Mouse (Mus musculus) Patski (cell line): ENCODE results near the gene Abcc4. TPM values are rescaled to one million over a fixed set of nuclear protein-coding genes. Genes with fewer than 3 reads are reported as not detected.
A peak's percentile ranks its signal among the peaks of the same experiment; 100 is the strongest.

Experiments used
- ATAC-seq: fragments of 100-300 bp; one replicate; pipeline ENCODE4 v1.8.0; 2021
- CTCF ChIA-PET: fragments of 350-600 bp; sonication (Branson Sonifier 250); formaldehyde crosslinking; loops from one replicate; lab custom pipeline; 2022; ENCODE audit warnings: inconsistent platforms; lab: Charles Lee
- POLR2A ChIA-PET: fragments of 350-600 bp; sonication (Branson Sonifier 250); formaldehyde crosslinking; loops from one replicate; lab custom pipeline; 2022; ENCODE audit warnings: antibody characterized with exemption, inconsistent platforms; lab: Charles Lee
- DNase-seq: peaks from one replicate; pipeline ENCODE4 v3.0.0-alpha.2; 2011; ENCODE audit warnings: low read depth, low spot score
- H3K27me3 ChIP-seq: fragments of 371-371 bp; one replicate; pipeline ENCODE4 v1.5.1; 2021
- CTCF ChIP-seq: fragments of 100-300 bp; IDR thresholded peaks from one replicate; pipeline ENCODE4 v1.5.1; 2021
- in situ Hi-C: fragments of 300-500 bp; cut with MboI; formaldehyde crosslinking; loops from 3 replicates; pipeline ENCODE4 v1.11.1; 2018; ENCODE audit warnings: low pct_unique_long_range_greater_than_20kb, mixed read lengths
- polyA plus RNA-seq: library from polyadenylated mRNA; unstranded; gene quantifications from one replicate; pipeline ENCODE4 v1.2.3, GENCODE M21; 2021

Gene Abcc4
- polyA plus RNA-seq, 1 experiment from 2014 or later = 52.8 TPM

DNA sequence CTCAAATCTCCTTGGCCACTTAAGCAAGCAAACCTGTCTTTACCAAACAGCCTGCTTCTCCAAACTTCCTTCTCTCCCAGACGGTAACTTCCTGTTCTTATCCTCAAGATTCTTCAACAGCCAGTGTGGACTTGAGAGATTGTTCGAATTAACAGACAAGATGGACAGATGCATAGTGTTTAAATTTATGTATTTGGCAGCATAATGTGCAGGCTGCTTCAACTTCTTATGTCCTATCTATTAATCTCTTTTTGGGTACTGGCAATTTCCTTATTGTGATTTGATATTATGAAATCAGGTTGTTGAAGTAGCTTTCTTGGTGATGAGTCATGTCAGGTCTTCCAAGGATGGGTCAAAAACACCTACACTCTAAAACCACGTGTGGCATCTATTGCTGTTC, 229.7 kb downstream of the Abcc4 start:
- POLR2A ChIA-PET = no interaction called here
- CTCF ChIA-PET = no interaction called here
- no peak for TF ChIP-seq CTCF
- DNase-seq (no peak), ATAC-seq (no peak)
- in situ Hi-C loops = loop anchor here (10.0 kb wide), 1 partner anchor 262 kb away; no protein-coding TSS in a partner anchor
- H3K27me3 ChIP-seq = peaks cover 32% of the 10 kb centered on the region

DNA sequence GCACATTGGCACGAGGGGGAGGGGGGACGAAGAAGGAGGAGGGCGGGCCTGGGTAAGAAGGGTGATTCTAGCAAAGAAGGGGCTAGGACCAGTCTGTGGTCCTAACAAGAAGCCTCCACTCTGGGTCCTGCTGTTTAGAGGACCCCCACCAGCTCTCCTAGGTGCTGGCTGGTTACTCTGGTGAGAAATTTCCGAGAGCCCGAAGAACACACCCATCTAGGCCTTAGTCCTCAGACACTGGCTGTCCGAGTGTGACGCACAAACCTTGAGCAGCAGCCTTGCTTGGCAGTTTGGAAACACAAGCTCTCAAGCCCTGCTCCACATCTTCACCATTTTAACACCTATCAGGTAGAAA, 230.9 kb downstream of the Abcc4 start:
- ChIA-PET POLR2A (no interaction called here), CTCF (no interaction called here)
- ATAC-seq (no peak), DNase-seq (no peak)
- in situ Hi-C loops = loop anchor here (10.0 kb wide), 1 partner anchor 260 kb away; no protein-coding TSS in a partner anchor
- TF ChIP-seq CTCF = no peak
- H3K27me3 ChIP-seq = peaks cover 39% of the 10 kb centered on the region

DNA sequence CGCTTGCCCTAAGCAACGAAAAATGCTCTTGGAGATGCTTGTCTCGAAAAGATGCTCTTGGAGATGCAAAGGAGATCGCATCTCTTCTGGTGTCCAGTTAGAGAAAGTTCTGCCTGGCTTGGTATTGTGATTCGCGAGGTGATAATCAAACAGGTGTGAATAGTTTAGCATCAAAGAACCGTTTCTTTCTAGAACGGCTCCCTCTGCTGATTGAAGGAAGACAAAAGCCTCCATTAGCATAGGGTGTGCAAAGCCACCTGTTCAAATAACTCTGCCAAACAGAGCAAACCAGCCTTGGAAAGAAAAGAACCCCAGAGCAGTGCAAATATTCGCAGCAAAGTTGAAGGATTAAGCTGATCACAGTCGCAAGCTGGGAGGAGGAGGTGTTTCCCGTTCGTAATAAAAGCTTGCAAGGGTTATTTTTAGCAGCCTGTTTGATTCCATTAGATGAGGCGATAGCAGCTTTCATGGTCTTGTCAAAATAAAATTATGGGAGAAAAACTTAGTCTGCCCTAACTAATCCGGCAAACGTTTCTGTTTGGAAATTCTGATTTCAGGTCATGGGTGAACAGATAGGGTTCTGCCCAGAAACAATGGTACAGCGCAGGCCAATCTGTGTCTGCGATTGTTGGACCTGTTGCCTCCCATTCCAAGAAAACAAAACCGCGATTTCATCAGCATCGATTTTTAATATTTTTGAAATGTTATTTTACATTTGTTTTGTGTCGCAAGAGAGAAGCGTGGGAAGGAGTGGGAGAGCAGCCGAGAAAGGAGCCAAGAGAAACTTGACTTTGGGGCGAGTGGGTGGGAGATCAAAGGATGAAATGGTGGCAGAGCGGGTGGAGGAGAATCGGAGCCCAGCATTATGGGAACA, 231.6 kb downstream of the Abcc4 start:
- CTCF ChIA-PET = no interaction called here
- DNase-seq (no peak), ATAC-seq (no peak)
- POLR2A ChIA-PET = no interaction called here
- TF ChIP-seq CTCF = no peak
- H3K27me3 ChIP-seq = peaks cover 39% of the 10 kb centered on the region
- in situ Hi-C loops = loop anchor here (10.0 kb wide), 1 partner anchor 260 kb away; no protein-coding TSS in a partner anchor

DNA sequence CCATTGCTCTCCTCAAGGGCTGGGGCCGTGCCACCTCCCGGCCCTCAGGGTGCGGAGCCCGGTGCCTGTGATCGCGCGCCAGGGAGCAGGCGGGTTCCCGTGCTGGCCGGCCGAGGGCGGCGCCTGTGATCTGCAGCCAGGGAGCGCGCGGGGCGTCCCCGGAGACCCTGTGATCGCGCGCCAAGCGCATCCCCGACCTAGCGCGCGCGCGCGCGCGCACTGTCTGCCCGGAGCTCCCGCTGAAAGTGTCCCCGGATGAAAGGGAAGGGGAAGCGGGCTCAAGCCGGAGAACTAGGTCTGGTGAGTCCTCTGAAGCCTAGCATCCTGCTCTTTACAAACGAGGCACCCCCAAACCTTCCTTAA, 232.2 kb downstream of the Abcc4 start:
- CTCF ChIA-PET = no interaction called here
- in situ Hi-C loops = loop anchor here (10.0 kb wide), 1 partner anchor 259 kb away; no protein-coding TSS in a partner anchor
- DNase-seq = no peak
- no peak for ATAC-seq
- no peak for TF ChIP-seq CTCF
- POLR2A ChIA-PET = no interaction called here
- peaks cover 39% of the 10 kb centered on the region for H3K27me3 ChIP-seq

DNA sequence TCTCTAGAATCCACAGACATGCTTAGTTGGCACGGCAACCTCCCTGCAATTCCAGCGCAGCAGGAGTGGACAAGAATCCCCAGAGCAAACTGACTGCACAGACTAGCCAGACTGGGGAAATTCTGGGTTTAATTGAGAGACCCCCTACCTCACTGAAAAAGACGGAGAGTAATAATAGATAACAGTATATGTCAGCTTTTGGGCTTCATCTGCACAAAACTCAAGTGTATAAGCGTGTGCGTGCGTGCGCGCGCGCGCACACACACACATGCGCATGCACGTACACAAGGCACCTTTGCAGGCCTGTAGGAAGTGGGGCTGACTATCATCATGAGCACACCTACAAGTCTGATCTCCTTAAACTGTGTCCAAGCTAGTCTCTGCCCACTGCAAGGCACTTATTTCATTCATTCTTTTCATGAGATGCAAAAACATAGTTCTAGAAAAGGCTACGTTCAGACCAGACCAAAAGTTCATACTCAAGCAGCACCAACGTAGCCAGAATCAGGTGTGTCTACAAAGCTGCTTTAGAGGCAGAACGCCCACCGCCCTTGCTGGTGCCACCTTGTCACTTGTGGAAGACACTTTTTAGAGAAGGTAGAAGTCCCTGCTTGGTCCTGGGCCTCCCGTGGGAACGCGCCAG, 232.7 kb downstream of the Abcc4 start:
- in situ Hi-C loops = loop anchor here (10.0 kb wide), 1 partner anchor 259 kb away; no protein-coding TSS in a partner anchor
- TF ChIP-seq CTCF = no peak
- DNase-seq (no peak), ATAC-seq (no peak)
- ChIA-PET POLR2A (no interaction called here), CTCF (no interaction called here)
- H3K27me3 ChIP-seq = peaks cover 39% of the 10 kb centered on the region

DNA sequence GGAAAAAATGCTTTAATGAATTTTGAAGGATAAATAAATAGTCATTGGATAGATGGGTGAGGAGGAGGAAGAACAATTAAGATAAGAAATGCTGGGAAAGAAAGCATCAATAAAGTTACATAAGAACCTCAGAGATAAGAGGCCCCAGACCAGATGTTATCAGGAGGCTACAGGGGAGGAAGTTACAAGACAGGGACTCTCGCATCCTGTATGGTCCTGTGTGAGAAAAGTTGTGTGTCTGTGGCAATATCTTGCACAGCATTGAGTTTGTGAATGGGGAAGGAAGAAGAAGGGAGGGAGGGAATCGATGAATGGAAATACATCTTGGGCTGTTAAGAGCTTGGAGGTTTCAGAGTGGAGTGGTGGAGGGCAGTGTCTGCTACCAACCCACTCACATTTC, 240.7 kb downstream of the Abcc4 start:
- no peak for TF ChIP-seq CTCF
- no peak for DNase-seq
- in situ Hi-C loops = no loop called here
- no peak for ATAC-seq
- peaks cover 10% of the 10 kb centered on the region for H3K27me3 ChIP-seq
- CTCF ChIA-PET = no interaction called here
- POLR2A ChIA-PET = no interaction called here

DNA sequence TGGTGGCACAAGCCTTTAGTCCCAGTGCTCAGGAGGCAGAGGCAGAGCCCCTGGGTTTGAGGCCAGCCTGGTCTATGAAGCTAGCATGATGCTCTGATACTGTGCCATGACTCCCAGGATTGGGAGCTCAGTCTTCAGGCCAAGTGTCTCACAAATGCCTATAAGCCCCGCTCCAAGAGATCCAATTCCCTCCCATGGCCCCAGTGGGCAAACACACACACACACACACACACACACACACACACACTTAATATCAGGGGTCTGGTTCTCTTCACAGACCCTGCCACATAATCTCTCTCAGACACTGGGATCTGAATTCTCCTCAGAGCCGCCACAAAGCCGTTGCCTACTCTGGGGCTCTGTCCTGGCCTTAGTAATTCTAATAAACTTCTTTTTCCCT, 241.6 kb downstream of the Abcc4 start:
- TF ChIP-seq CTCF = no peak
- in situ Hi-C loops = no loop called here
- POLR2A ChIA-PET = no interaction called here
- CTCF ChIA-PET = no interaction called here
- no peak for DNase-seq
- peaks cover 12% of the 10 kb centered on the region for H3K27me3 ChIP-seq
- no peak for ATAC-seq

DNA sequence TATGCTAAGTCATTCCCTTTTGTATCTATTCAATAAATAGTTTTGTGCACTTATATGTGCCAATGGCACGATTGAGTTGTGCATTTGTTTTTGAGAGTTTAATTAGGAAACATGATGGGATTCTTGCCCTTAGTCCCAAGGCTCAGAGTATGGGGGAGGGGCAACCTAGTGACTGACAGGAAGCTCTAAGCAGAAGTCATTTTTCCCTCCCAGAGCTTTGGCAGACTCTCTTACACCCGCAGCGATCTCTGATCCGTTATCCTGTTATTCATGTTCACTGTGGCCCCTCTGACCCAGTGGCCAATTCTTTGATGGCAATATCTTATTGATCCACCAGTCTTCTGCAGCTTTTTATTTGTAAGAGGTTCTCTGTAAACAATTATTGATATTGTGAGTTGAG, 253.4 kb downstream of the Abcc4 start:
- in situ Hi-C loops = no loop called here
- POLR2A ChIA-PET = no interaction called here

DNA sequence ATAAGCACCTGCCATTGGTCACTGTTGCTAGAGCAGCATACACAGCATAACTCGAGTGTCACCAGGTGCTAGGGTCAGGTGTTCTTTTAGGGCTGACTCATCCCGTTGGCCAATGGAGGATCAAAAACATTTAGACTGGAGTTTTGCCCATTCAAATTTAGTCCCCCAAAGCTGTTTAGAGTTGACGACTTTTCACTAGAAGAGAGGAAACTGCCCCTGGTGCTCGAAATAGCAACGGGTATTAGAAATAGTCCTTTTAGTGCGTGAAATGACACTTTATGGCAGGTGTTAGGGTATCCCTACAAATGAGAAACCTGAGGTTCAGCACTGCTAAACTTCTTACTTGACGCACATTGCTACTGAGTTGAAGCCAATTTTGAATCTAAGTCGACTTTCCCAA, 265.9 kb downstream of the Abcc4 start:
- in situ Hi-C loops = no loop called here
- ATAC-seq (no peak), DNase-seq (no peak)
- H3K27me3 ChIP-seq = peaks cover 59% of the 10 kb centered on the region
- ChIA-PET POLR2A (no interaction called here), CTCF (no interaction called here)
- TF ChIP-seq CTCF = no peak

More for the DNA sequence above, 253.4 kb downstream of the Abcc4 start:
- no peak for TF ChIP-seq CTCF
- H3K27me3 ChIP-seq = peaks cover 10% of the 10 kb centered on the region
- no peak for DNase-seq
- CTCF ChIA-PET = no interaction called here
- ATAC-seq = no peak

DNA sequence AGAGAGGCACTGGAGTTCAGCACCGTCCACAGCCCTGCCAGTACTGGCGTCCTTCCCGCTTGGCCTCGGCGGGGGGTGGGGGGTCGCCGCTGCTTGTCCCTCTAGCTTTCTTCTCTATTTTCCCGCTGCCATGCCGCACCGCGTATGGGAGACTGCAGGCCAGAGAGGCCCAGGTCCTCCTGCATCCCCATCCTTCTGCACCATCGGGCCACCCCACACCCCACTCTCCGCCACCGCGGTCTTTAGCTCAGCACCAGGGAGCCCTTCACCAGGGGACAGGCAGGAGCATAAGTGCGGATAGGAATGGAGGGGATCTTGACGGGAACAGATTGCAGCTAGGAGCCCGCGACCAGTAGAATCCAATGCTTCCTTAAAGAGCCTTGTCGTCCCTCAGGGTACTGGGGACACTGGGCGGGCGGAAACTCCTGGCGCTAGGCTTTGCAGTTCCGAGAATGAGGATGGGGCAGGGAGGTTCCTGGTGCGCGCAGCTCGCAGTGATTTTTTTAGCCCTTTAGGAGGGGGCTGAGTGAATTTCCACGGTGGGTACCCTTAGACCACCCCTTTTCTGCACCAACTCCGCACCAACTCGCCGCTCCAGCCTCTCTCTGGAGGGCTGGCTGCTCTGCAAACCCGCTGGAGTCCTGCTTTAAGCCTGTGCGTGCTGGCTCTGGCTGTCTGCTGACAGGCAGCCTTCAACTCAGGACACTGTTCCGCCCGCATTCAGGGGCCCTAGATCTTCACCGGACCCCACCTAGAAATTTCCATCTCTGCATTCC, 268.7 kb downstream of the Abcc4 start:
- TF ChIP-seq CTCF = no peak
- ChIA-PET POLR2A (no interaction called here), CTCF (no interaction called here)
- ATAC-seq = peak; percentile 2
- H3K27me3 ChIP-seq = peaks cover 71% of the 10 kb centered on the region
- in situ Hi-C loops = no loop called here
- DNase-seq = no peak
